Mouse (Mus musculus) gastrocnemius, adult 2 months (tissue): ENCODE results near the gene Pigv. TPM values are rescaled to one million over a fixed set of nuclear protein-coding genes. Genes with fewer than 3 reads are reported as not detected.
A peak's percentile ranks its signal among the peaks of the same experiment; 100 is the strongest.

Experiments
- DNase-seq: peaks from one replicate; pipeline ENCODE4 v3.0.0; 2022
- H3K27ac ChIP-seq: fragments of 200-600 bp; 2 replicates; pipeline ENCODE4 v1.8.1; 2022; ENCODE audit warnings: mild to moderate bottlenecking
- H3K4me3 ChIP-seq: fragments of 200-600 bp; 2 replicates; pipeline ENCODE4 v1.8.1; 2022; ENCODE audit warnings: mild to moderate bottlenecking, moderate library complexity
- CTCF ChIP-seq: fragments of 200-600 bp; IDR thresholded peaks from 2 replicates; pipeline ENCODE4 v1.8.1; 2022; ENCODE audit warnings: antibody characterized with exemption, mild to moderate bottlenecking, moderate library complexity
- intact Hi-C: fragments of 180-260 bp; cut with DNase I; formaldehyde crosslinking; loops from one replicate; pipeline ENCODE4 v1.15.1; 2025
- total RNA-seq, 2 experiments: library from RNA; stranded (reverse); gene quantifications; 2 replicates each; pipeline ENCODE4 v1.2.3; 2021

The Pigv gene
- total RNA-seq, 2 experiments from 2014 or later = 10.4 to 11.7 TPM

- peak; percentile 33 for DNase-seq
- TF ChIP-seq CTCF = no peak
- peak overlapping the region; percentile 88 for H3K4me3 ChIP-seq
- H3K27ac ChIP-seq = peak overlapping the region; percentile 87
- intact Hi-C loops = no loop called here
Observed at GRCm38 (mm10) chr4:133630326-133630920, 42.0 kb downstream of the Pigv start.

GRCm38 (mm10) chr4:133629191-133629590 is 43.3 kb downstream of the Pigv start:
- TF ChIP-seq CTCF = no peak
- H3K4me3 ChIP-seq = no peak overlapping the region
- no peak for DNase-seq
- intact Hi-C loops = no loop called here
- H3K27ac ChIP-seq = peak overlapping the region; percentile 38; the same call in 1 of the 2 replicates

- H3K4me3 ChIP-seq = no peak overlapping the region
- intact Hi-C loops = no loop called here
- no peak for DNase-seq
- no peak for TF ChIP-seq CTCF
- no peak overlapping the region; the same call in 1 of the 2 replicates for H3K27ac ChIP-seq
Observed at GRCm38 (mm10) chr4:133628517-133628916, 43.9 kb downstream of the Pigv start.

GRCm38 (mm10) chr4:133627039-133627438 is 45.4 kb downstream of the Pigv start:
- Histone ChIP-seq H3K27ac (peak overlapping the region; percentile 87), H3K4me3 (no peak overlapping the region)
- intact Hi-C loops = no loop called here
- TF ChIP-seq CTCF = no peak
- no peak for DNase-seq

GRCm38 (mm10) chr4:133626621-133627020 is 45.8 kb downstream of the Pigv start:
- TF ChIP-seq CTCF = no peak
- intact Hi-C loops = no loop called here
- H3K4me3 ChIP-seq = no peak overlapping the region
- peak overlapping the region; percentile 87 for H3K27ac ChIP-seq
- no peak for DNase-seq

- Histone ChIP-seq H3K27ac (peak overlapping the region; percentile 87), H3K4me3 (peak overlapping the region; percentile 36; the same call in 1 of the 2 replicates)
- no peak for DNase-seq
- intact Hi-C loops = no loop called here
- no peak for TF ChIP-seq CTCF
Observed at GRCm38 (mm10) chr4:133626221-133626620, 46.2 kb downstream of the Pigv start.

GRCm38 (mm10) chr4:133625621-133626071 is 46.8 kb downstream of the Pigv start:
- no peak for TF ChIP-seq CTCF
- DNase-seq = peak; percentile 62
- Histone ChIP-seq H3K27ac (peak overlapping the region; percentile 87), H3K4me3 (peak overlapping the region; percentile 36)
- intact Hi-C loops = no loop called here

GRCm38 (mm10) chr4:133624830-133625229 is 47.6 kb downstream of the Pigv start:
- intact Hi-C loops = no loop called here
- TF ChIP-seq CTCF = no peak
- H3K27ac ChIP-seq = peak overlapping the region; percentile 87
- no peak for DNase-seq
- no peak overlapping the region; the same call in 1 of the 2 replicates for H3K4me3 ChIP-seq

- Histone ChIP-seq H3K27ac (no peak overlapping the region), H3K4me3 (no peak overlapping the region)
- intact Hi-C loops = no loop called here
- DNase-seq = no peak
- no peak for TF ChIP-seq CTCF
Observed at GRCm38 (mm10) chr4:133622161-133622695, 50.2 kb downstream of the Pigv start.

GRCm38 (mm10) chr4:133620668-133621067 is 51.8 kb downstream of the Pigv start:
- intact Hi-C loops = no loop called here
- peak overlapping the region; percentile 28; the same call in 1 of the 2 replicates for H3K27ac ChIP-seq
- no peak for TF ChIP-seq CTCF
- no peak for DNase-seq
- H3K4me3 ChIP-seq = no peak overlapping the region

GRCm38 (mm10) chr4:133619473-133620136 is 52.8 kb downstream of the Pigv start:
- no peak for TF ChIP-seq CTCF
- intact Hi-C loops = no loop called here
- Histone ChIP-seq H3K27ac (no peak overlapping the region), H3K4me3 (no peak overlapping the region)
- DNase-seq = no peak

GRCm38 (mm10) chr4:133617936-133618335 is 54.5 kb downstream of the Pigv start:
- Histone ChIP-seq H3K4me3 (no peak overlapping the region), H3K27ac (no peak overlapping the region)
- intact Hi-C loops = no loop called here
- no peak for TF ChIP-seq CTCF
- DNase-seq = no peak

GRCm38 (mm10) chr4:133615416-133615815 is 57.0 kb downstream of the Pigv start:
- peak overlapping the region; percentile 48; the same call in 1 of the 2 replicates for H3K27ac ChIP-seq
- H3K4me3 ChIP-seq = no peak overlapping the region
- DNase-seq = no peak
- intact Hi-C loops = no loop called here
- no peak for TF ChIP-seq CTCF
